Mouse (Mus musculus) 416B (cell line): Measurements from ENCODE around the gene Fam173a.
"Not testable (repeated sequence)": the region's sequence is repeated elsewhere in the genome, so short reads cannot be mapped to it uniquely, and the experiment has no call there.

Experiments
- DNase-seq: peaks from one replicate; pipeline ENCODE4 v3.0.0; 2011; ENCODE audit warnings: low read depth

The Fam173a gene

GRCm38 (mm10) chr17:25828712-25829557, 36.2 kb upstream of the Fam173a start, which contains the start of gene Jmjd8:
Gene Jmjd8, plus strand, starts transcription at chr17:25828867.
- DNase-seq = no peak

GRCm38 (mm10) chr17:25828223-25828594, 35.5 kb upstream of the Fam173a start:
- DNase-seq = no peak

DNA sequence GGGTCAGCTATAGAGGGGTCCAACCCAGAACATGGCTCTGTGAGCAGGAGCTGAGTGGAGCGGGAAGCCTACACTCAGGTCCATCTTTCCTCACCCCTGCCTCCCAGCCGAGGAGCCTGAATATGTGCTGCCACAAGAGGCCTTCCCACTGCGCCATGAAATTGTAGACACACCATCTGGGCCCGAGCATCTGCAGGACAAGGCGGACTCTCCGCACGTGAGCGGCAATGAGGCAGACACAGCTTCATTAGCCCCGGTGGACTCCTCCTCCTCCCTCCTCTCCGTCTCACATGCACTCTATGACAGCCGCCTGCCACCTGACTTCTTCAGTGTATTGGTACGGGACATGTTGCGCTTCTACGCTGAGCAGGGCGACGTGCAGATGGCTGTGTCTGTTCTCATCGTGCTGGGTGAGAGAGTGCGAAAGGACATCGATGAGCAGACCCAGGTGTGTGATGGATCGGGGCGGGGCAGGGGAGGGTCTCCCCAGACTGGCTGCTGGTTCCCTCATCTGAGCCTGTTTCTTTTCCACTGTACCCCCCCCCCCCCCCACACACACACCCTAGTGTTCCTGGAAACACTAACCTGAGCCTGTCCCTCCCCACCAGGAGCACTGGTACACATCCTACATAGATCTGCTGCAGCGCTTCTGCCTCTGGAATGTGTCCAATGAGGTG, 35.0 kb upstream of the Fam173a start:
- DNase-seq = no peak

- no peak for DNase-seq
Measured at GRCm38 (mm10) chr17:25827011-25827410, 34.3 kb upstream of the Fam173a start.

DNA sequence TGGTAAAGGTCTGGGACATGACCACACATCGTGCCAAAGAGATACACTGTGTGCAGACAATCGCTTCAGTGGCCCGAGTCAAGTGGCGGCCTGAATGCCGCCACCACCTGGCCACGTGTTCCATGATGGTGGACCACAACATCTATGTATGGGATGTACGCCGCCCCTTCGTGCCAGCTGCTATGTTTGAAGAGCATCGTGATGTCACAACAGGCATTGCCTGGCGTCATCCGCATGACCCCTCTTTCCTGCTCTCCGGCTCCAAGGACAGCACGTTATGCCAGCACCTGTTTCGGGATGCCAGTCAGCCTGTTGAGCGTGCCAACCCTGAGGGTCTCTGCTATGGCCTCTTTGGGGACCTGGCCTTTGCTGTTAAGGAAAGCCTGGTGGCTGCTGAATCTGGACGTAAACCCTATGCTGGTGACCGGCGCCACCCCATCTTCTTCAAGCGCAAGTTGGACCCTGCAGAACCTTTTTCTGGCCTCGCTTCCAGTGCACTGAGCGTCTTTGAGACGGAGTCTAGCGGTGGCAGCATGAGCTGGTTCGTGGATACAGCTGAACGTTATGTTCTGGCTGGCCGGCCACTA, 33.4 kb upstream of the Fam173a start:
- DNase-seq = no peak

GRCm38 (mm10) chr17:25825311-25825710, 32.6 kb upstream of the Fam173a start:
- no peak for DNase-seq

GRCm38 (mm10) chr17:25824362-25825142, 31.9 kb upstream of the Fam173a start:
- no peak for DNase-seq

DNA sequence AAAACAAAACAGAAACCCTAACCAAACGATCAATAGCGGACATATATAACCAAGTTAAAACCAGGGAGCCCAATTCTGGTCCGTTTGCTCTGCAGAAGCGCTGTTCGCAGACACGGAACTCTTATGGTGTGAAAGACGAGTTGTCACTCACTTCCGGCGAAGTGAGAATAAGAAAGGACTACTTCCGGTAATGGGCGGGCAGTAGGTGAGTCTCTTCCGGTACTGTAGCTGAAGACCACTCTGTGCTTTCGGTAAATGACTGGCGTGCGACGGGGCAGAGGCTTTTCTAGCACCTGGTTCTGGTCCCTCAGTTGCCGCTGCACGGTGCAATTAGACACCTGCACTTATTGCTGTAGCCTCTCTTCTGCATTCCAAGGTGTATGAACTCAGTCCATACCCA, 30.8 kb upstream of the Fam173a start, which contains the start of gene Wdr24:
TSS of gene Wdr24 (plus strand) at position 176 of the 400 bp plus-strand sequence.
- DNase-seq = peak; percentile 95

DNA sequence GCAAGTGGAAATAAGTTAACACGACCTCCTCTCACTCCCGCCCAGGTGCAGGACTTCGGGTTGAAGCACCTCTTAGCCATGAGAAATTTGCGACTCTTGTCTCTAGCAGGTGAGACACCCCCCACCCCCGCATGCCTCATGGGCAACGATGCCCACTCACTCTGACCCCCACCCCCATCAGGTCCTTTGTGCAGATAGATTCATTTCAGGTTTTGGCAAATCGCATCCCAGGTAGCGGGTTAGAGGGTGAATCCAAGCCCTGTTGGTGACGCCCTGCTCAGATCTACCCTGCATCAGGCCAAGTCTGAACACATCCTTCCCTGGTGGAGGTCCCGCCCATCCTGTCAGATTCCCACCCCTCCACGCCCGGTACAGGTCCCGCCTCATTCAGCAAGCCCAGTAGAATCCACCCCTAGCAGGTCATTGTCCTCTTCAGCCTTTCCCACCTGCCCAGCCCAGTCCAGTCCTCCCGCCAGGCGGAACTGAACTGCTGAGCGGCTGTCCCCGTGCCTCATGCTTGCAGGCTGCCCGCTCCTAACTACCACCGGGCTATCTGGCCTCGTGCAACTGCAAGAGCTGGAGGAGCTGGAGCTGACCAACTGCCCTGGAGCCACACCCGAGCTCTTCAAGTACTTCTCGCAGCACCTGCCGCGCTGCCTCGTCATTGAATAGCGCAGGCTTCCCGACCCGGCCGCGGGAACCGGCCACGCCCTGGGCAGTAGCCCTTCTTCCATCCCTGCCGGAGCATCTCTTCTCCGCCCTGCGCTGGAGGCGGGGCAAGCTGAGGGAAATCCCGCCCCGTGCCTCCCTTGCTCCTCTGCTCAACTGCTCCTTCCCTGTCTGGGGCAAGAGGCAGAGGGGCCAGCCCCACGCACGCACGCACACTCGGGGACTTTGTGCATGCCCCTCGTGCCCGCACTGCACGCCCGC, 26.4 kb upstream of the Fam173a start:
- no peak for DNase-seq

DNA sequence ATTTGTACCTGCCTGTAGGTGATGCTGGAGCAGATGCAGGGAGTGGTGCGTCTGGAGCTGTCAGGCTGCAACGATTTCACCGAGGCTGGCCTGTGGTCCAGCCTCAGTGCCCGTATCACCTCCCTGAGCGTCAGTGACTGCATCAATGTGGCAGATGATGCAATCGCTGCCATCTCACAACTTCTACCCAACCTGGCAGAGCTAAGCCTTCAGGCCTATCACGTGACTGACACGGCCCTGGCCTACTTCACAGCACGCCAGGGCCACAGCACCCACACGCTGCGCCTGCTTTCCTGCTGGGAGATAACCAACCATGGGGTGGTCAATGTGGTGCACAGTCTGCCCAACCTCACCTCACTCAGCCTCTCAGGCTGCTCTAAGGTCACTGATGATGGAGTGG, 25.0 kb upstream of the Fam173a start:
- DNase-seq = no peak

DNA sequence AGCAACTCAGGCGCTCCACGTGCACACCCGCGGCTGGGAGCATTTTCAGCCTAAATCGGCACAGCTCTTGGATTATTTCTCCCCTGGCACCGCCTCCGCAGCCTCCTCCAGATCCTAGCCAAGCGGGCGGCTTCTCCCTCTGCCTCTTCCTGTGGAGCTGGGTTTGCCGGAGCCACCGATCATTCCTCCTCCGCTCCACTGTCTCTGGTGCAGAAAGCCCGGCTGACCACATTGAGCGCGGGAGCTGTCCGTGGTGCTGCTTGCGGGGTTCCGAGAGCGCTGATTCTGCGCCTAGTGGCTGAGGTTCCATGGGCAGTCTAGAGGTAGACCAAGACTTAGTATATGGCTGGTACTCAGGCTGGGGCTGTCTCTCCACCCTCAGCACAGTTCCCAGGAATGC, 20.8 kb upstream of the Fam173a start:
- DNase-seq = peak; percentile 26

DNA sequence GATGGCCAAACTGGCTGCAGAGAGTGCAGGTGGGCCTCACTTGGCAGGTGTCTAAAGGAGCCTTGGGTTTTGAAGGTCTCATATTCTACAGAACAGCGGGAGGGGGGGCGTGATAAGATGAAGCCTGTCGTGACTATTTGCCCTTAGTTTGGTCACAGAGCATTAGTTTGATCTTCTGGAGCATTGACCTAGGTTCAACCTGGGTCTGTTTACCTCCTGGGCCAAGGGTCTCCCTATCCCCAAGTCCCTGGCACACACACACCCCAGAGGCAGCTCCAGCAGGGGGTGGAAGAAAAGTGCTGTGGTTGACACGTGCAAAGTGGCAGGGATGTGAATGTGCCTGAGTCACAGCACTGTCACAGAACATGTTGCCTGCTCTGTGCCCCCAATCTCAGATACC, 18.2 kb upstream of the Fam173a start:
- no peak for DNase-seq

- no peak for DNase-seq
Measured at GRCm38 (mm10) chr17:25809606-25810340, 17.1 kb upstream of the Fam173a start.

GRCm38 (mm10) chr17:25808789-25809605, 16.3 kb upstream of the Fam173a start, which contains the start of gene Fbxl16:
Gene Fbxl16, plus strand, starts transcription at chr17:25809085.
- no peak for DNase-seq

- DNase-seq = no peak
Measured at GRCm38 (mm10) chr17:25808028-25808427, 15.3 kb upstream of the Fam173a start.

DNA sequence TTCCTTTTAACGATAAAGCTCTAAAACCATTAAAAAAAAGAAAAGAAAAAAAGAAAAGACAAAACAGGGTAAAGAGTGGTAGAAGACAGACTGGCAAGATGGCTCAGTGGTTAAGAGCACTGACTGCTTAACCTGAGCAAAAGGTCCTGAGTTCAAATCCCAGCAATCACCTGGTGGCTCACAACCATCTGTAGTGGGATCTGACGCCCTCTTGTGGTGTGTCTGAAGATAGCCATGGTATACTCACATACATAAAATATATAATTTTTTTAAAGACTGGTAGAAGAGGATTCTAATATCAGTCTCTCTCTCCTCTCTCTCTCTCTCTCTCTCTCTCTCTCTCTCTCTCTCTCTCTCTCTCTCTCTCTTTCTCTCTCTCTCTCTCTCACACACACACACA, 14.8 kb upstream of the Fam173a start:
- not testable (repeated sequence) for DNase-seq

DNA sequence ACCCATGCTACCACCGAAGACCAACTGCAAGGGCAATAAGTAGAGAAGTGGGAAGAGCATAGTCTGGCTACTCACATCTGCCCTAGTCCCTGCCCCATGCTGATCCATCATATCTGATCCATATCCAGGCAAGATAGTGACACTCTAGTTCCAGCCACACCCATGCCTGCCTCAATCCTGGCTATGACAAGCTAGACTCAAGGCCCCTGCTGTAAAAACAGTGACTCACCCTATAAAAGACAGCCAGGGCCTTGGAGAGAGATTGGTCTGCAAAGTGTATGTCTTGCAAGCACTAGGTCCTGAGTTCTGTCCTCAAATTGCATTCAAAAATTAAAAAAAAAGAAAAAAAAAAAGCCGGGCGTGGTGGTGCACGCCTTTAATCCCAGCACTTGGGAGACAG, 13.8 kb upstream of the Fam173a start:
- DNase-seq = no peak

DNA sequence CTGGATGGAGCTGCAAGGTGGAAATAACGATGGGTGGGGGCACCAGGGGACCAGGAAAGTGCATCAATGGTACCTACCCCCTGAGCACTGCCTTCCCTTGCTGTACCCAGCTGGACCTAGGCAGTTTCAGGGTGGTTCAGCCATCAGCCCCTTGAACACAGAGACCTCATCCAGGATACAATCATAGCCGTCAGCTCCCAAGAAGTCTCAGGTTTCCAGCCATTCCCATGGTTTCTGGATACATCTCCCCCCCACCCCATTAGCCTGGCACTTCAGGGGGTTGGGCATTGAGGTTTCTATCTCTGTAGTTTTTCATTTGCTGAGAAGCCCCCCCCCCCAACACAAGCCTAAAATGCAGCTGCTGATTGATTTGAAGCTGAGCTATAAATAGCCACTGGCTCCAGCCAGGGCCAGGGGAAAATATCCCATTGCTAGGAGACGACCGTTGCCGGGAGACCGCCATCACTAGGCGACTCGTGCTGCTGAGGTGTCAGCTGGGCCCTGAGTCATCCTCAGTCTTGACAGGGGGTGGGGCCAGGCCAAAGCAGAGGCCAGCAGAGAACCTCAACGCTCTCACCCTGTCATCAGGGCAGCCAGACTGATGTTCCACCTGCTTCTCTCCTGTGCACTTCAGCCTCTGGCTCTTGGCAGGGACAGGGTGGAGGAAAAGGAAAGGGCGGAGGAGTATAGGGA, 10.3 kb upstream of the Fam173a start:
- DNase-seq = peak; percentile 52

DNA sequence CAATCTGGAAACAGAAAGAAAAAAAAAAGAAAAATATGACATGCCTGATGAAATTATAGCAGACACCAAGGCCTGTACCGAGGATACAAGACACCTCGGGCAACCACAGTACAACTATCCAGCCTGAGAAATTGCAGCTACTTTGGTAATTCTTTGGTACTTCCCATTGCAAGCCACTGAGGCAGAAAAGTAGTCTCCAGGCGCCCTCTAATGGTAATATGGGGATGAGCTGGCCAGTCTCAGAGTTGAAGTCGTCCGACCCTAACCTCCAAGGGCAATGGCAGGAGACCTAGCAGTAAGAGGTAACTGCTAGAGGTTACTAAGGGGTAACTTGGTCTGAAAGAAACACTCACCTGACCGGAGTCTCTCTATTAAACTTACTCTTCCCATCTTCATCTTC, 8.3 kb upstream of the Fam173a start:
- peak; percentile 88 for DNase-seq
